28 mouse cellular contexts compared by ENCODE assay signal in the genomic region with DNA sequence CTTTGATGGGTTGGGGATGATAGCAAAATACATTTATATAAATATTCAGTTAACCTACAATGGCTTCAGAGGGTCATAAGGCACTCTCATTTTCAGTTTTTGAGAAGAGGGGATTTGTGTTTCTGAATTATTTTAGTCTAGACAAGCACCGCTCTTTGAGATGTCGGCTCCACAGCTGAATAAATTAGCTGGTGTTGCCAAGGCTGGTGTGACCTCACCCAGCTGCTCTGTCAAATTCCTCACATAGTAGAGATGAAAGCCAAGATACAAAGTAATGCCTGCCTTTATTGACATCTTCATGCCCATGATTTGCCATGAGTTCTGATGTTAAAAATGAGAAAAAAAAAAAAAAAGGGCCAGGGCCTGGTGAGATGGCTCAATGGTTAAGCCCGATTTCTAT.
"Had no signal": no experiment of that assay in that cellular context is flagged by ENCODE, and none has a peak within 500 bp of the region (broad histone marks: within the 10 kb centered on the region; RNA-seq: fewer than 3 reads in every experiment).

No protein-coding gene starts in this region.

- H3K4me1 ChIP-seq: heart, embryonic 13.5 days; heart, embryonic 15.5 days; hindbrain, embryonic 13.5 days; hindbrain, embryonic 15.5 days; kidney, embryonic 15.5 days; limb, embryonic 10.5 days; limb, embryonic 12.5 days; liver, embryonic 13.5 days; liver, embryonic 15.5 days had no signal

- H3K4me2 ChIP-seq: heart, embryonic 11.5 days; heart, embryonic 13.5 days; heart, embryonic 15.5 days; hindbrain, embryonic 13.5 days; hindbrain, embryonic 15.5 days; kidney, embryonic 15.5 days; limb, embryonic 12.5 days; liver, embryonic 11.5 days; liver, embryonic 13.5 days; liver, embryonic 15.5 days had no signal

- H3K36me3 ChIP-seq: liver, embryonic 15.5 days had no signal

- H3K27me3 ChIP-seq: heart, embryonic 13.5 days; heart, embryonic 15.5 days; hindbrain, embryonic 13.5 days; hindbrain, embryonic 15.5 days; kidney, embryonic 15.5 days; limb, embryonic 12.5 days; liver, embryonic 13.5 days; liver, embryonic 15.5 days had no signal

- H3K9me3 ChIP-seq: heart, embryonic 15.5 days; kidney, embryonic 15.5 days; limb, embryonic 10.5 days; limb, embryonic 12.5 days; liver, embryonic 15.5 days had no signal

- H3K4me3 ChIP-seq: heart, adult 2 months; heart, embryonic 13.5 days; heart, embryonic 15.5 days; hindbrain, embryonic 13.5 days; hindbrain, embryonic 15.5 days; kidney, embryonic 15.5 days; layer of hippocampus, adult 2 months; left cerebral cortex, adult 2 months; limb, embryonic 10.5 days; limb, embryonic 12.5 days; liver, embryonic 13.5 days; liver, embryonic 15.5 days had no signal

- DNase-seq: gastrocnemius, postnatal 14 days; gastrocnemius, postnatal 36 days; heart, adult 2 months; heart, postnatal 14 days; heart, postnatal 36 days; kidney, adult 11 months; kidney, adult 2 months; kidney, adult 9 months; kidney, postnatal 14 days; kidney, postnatal 4 days; liver; liver, embryonic 13.5 days; liver, postnatal 0 days had no signal

- H3K27ac ChIP-seq: heart, adult 2 months; heart, embryonic 13.5 days; heart, embryonic 15.5 days; hindbrain, embryonic 13.5 days; hindbrain, embryonic 15.5 days; hindbrain, postnatal 0 days; kidney, embryonic 15.5 days; kidney, postnatal 0 days; layer of hippocampus, adult 2 months; left cerebral cortex, adult 2 months; limb, embryonic 10.5 days; limb, embryonic 12.5 days; liver, embryonic 13.5 days; liver, embryonic 15.5 days had no signal

- ATAC-seq: hindbrain, postnatal 0 days; intestine, embryonic 16.5 days; liver, postnatal 0 days had no signal

- H3K9ac ChIP-seq: heart, embryonic 13.5 days; heart, embryonic 15.5 days; hindbrain, embryonic 13.5 days; hindbrain, embryonic 15.5 days; kidney, embryonic 15.5 days; limb, embryonic 12.5 days; liver, embryonic 13.5 days; liver, embryonic 15.5 days; liver, postnatal 0 days had no signal
